Mouse (Mus musculus): Measurements from ENCODE around the gene Olfr161.
"Not testable (repeated sequence)": the region's sequence is repeated elsewhere in the genome, so short reads cannot be mapped to it uniquely, and the experiment has no call there.

Olfr161 gene

DNA sequence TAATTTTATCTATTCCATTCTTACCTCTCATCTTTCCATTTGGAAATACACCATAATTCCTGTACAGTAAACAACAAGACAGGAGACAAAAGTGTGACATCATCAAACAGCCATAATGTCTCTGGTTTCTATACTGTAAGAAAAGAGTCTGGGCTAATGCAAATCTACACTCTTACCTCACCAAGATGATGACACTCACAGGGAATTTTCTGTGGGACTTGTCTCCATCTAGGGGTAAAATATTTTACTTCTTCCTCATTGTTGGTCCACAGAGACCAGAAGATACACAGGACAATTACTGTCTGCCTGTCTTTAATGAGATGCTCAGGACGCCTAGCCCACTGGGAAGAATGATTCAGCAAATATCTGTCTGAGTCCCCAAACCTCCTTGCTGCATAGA, at the start of gene Olfr161:
TSS of gene Olfr161 (plus strand) at position 352 of the 400 bp plus-strand sequence.
- DNase-seq, result no peak

DNA sequence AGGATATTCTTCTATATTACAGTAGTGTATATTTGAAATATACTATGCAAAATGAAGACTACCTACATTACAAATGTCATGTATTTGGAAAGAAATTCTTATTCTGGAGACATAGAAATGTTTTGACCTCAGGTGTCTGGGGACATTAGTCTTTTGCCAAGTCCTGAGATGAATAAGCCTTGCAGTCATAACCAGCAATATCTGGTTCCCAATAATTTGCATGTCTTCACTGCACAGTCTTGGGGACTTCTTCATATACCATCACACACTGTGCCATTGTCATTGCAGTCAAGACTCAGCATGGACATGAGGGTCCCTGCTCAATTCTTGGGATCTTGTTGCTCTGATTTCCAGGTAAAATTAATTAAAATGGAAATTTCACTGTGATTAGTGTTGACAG, 27.3 kb upstream of the Olfr161 start:
- DNase-seq, result no peak

DNA sequence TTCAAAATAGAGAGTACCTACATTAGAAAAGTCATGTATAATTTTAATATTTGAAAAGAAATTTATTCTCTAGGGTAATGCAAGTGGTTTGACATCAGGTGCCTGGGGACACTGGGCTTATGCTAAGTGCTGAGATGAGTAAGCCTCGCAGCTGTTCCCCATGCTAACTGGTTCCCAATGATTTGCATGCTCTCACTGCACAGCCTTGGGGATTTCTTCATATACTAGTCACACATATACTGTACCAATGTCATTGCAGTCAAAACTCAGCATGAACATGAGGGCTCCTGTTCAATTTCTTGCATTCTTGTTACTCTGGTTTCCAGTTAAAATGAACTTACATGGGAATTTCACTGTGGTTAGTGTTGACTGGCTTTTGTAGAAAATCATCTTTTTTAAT, 13.2 kb upstream of the Olfr161 start:
- not testable (repeated sequence) for DNase-seq

DNA sequence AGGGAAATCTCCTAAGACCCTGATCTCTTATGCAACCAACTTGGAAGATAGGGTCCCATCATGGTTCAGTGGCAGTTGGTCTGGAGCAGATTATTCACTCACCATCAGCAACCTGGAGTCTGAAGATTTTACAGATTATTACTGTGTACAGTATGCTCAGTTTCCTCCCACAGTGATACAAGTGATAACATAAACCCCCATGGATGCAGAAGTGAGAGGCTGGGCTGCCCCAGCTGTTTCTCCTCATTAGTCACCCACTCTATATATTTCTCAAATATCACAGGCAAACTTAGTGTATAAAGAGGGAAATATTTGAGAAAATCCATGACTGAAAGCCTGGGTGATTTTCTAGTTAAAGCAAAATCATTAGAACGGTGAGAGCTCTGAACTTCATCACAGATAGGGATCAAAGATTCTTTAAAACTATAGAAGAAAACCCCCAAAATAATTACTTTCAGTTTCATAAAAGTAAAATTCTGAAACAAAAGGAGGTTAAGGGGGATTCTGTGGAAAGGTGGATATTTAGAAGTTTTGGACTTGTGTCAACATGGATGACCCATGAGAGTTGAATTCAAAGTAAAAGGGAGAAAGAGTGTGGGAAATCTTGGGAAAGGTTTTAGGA, 12.5 kb upstream of the Olfr161 start:
- DNase-seq, result not testable (repeated sequence)

DNA sequence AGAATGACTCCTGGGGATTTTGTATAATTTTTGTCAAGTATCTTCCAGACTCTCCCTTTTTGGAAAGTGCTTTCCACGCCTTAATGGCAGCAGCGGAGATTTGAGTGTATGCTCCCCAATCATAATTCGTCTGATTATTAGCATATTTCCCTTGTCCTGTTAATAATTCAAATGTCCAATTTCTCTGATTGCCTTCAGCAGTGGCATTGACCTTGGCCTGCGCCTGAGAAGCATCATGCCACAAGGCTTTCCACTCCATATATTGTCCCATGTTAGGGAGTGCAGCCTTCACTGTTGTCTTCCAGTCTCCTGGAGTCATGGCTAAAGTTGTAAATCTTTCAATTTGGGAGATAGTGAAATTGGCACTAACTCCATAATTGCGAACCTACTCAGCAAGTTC, 40.5 kb downstream of the Olfr161 start:
- not testable (repeated sequence) for DNase-seq

DNA sequence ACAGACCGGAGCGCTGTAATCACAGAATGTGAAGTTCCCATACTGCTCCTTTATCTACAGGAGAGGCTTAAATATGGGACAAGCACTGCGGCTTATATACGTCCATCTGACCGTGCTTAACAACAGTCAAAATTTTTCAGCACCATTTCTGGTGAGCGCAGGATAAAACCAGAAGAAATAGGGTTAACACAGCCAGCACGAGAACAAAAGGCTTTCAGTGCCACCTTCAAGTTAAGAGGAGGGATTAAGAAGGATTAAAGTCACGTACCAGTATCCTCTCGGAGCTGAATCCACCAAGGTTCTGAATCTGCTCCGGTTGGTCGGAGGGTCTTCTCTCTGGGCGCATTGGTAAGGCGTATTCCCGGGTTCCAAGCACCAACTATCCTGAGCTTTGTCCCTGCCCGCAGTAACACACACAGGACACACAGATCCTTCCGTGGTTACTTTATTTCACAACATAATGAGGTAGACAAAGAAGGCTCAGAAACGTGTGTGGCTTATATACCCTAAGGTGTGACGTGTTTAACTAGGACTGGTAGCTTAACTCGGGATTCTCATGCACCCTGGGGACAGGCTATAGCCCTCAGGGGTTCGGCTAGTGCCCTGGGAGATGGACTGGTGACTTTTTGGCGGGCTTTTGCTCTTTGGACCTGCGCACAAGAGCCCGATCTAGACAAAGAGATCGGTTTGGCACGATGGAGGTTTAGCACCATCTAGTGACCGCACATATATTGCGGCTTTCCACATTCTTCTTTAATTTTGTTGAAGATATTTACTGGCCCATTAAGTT, 41.9 kb downstream of the Olfr161 start:
- DNase-seq, result peak; percentile 16
